Mouse (Mus musculus) spleen, postnatal 10 days (tissue): ENCODE measurements around the gene Tmem262.
A peak's percentile ranks its signal among the peaks of the same experiment; 100 is the strongest.

Experiments used
- DNase-seq, 2 experiments: peaks; one replicate each; pipeline ENCODE4 v3.0.0; 2021 to 2022; ENCODE audit warnings: low spot score in 2 of 2

The Tmem262 gene

GRCm38 (mm10) chr19:6101186-6101585 is 21.4 kb downstream of the Tmem262 start:
- no peak for DNase-seq

GRCm38 (mm10) chr19:6102169-6102853 is 22.5 kb downstream of the Tmem262 start:
- peak; percentile 78 to 86 for DNase-seq

GRCm38 (mm10) chr19:6104476-6104875 is 24.6 kb downstream of the Tmem262 start:
- no peak for DNase-seq

GRCm38 (mm10) chr19:6105586-6105985 is 25.8 kb downstream of the Tmem262 start, which contains the start of gene Naaladl1:
Naaladl1 (plus strand) TSS chr19:6105782.
- DNase-seq, result no peak

GRCm38 (mm10) chr19:6113116-6113515 is 33.3 kb downstream of the Tmem262 start:
- no peak for DNase-seq

GRCm38 (mm10) chr19:6116113-6116850 is 36.4 kb downstream of the Tmem262 start:
- DNase-seq, result peak in 1 of 2 experiments; percentile 15

- peak in 1 of 2 experiments; percentile 17 for DNase-seq
Observed at GRCm38 (mm10) chr19:6117346-6117985, 37.6 kb downstream of the Tmem262 start.

- DNase-seq, result peak; percentile 86 to 93
Observed at GRCm38 (mm10) chr19:6117986-6118676, 38.3 kb downstream of the Tmem262 start, which contains the start of gene Sac3d1. Sac3d1 (minus strand) TSS chr19:6118650.

GRCm38 (mm10) chr19:6118677-6119185 is 38.9 kb downstream of the Tmem262 start:
- DNase-seq, result no peak

GRCm38 (mm10) chr19:6121761-6122160 is 41.9 kb downstream of the Tmem262 start:
- no peak for DNase-seq

- no peak for DNase-seq
Observed at GRCm38 (mm10) chr19:6123330-6123729, 43.5 kb downstream of the Tmem262 start.

- DNase-seq, result no peak
Observed at GRCm38 (mm10) chr19:6124898-6125297, 45.1 kb downstream of the Tmem262 start.

GRCm38 (mm10) chr19:6126289-6126688 is 46.5 kb downstream of the Tmem262 start:
- DNase-seq, result peak; percentile 77 to 83

- no peak for DNase-seq
Observed at GRCm38 (mm10) chr19:6126789-6127580, 47.2 kb downstream of the Tmem262 start.

GRCm38 (mm10) chr19:6127760-6128341 is 48.0 kb downstream of the Tmem262 start, which contains the start of gene Snx15:
Snx15 (minus strand) TSS chr19:6128304.
- DNase-seq, result peak; percentile 95 to 98
